Comparison of ENCODE assay signal across 24 mouse cellular contexts in the genomic region with DNA sequence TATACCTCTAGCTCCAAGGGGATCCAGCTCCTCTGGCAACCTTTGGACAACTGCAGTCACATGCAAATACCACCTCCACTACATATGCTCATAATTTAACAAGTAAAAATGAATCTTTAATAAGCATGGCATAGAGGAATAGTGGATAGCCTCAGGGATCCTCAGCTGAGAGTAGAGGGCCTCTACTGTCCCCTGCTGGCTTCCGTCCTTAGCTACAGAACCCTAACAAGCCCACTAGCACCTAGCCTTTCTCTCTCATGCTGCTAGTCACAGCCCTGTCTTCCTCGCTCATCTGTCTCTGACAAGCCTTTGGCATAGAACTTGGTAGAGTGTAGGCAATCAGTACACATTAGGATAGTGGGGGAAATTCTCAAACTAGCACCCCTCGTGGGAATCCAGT. TPM values are rescaled to one million over a fixed set of nuclear protein-coding genes. Genes with fewer than 3 reads are reported as not detected.
DNase-seq lines count a peak whose midpoint lies in the region; ATAC-seq and TF ChIP-seq lines count a peak whose summit lies in the region.
"Had no signal": no experiment of that assay in that cellular context is flagged by ENCODE, and none has a peak within 500 bp of the region (broad histone marks: within the 10 kb centered on the region; RNA-seq: fewer than 3 reads in every experiment).

No protein-coding gene starts in this region.

- no peaks in the 10 kb centered on the region for H3K36me3 ChIP-seq in liver, postnatal 0 days (replicated peaks; ENCODE audit: insufficient read depth, low read length)
- H3K36me3 ChIP-seq in liver, embryonic 12.5 days: no peaks in the 10 kb centered on the region
- H3K36me3 ChIP-seq: embryonic facial prominence, embryonic 15.5 days; limb, embryonic 13.5 days; neural tube, embryonic 12.5 days had no signal

- no peak overlapping the region for H3K4me3 ChIP-seq in gastrocnemius, adult 2 months
- H3K4me3 ChIP-seq in liver, postnatal 0 days (ENCODE audit: low read depth, low read length): no peak overlapping the region
- H3K4me3 ChIP-seq in liver, embryonic 12.5 days: no peak overlapping the region
- H3K4me3 ChIP-seq: embryonic facial prominence, embryonic 15.5 days; limb, embryonic 13.5 days; neural tube, embryonic 12.5 days had no signal

- ATAC-seq in liver, postnatal 0 days: no peak
- no peak for ATAC-seq in liver, embryonic 12.5 days
- ATAC-seq: activated CD4-positive, CD25-positive, alpha-beta regulatory T cell, adult 4 months had no signal

- H3K27me3 ChIP-seq in liver, postnatal 0 days (ENCODE audit: insufficient read depth, low read length): no peaks in the 10 kb centered on the region
- peaks cover 21% of the 10 kb centered on the region for H3K27me3 ChIP-seq in liver, embryonic 12.5 days (replicated peaks)
- H3K27me3 ChIP-seq: limb, embryonic 13.5 days; neural tube, embryonic 12.5 days had no signal

- DNase-seq in gastrocnemius, adult 2 months: no peak
- no peak for DNase-seq in gastrocnemius, postnatal 4 days (ENCODE audit: low spot score in 2 of 2)
- no peak for DNase-seq in liver, postnatal 0 days
- peak; percentile 16 for DNase-seq in A20 (ENCODE audit: low read depth, low spot score)
- no peak for DNase-seq in brain, embryonic 14.5 days (ENCODE audit: low read depth)
- no peak for DNase-seq in left cerebral cortex, adult 8-10 months (ENCODE audit: low spot score in 2 of 2)
- DNase-seq in heart, adult 11 months: no peak
- DNase-seq: adrenal gland, postnatal 10 days; cerebellum, adult 11-12 months; cerebellum, postnatal 25 days; gastrocnemius, postnatal 10 days; kidney, postnatal 4 days; lung, postnatal 4 days; spleen, adult 18-20 months had no signal

- no peak for TF ChIP-seq POLR2A in brain, embryonic 14.5 days (IDR thresholded peaks at IDR 0.05; ENCODE audit: borderline replicate concordance, extremely low read depth, insufficient read depth, insufficient read length, poor library complexity, severe bottlenecking)

- no peak overlapping the region for H3K9ac ChIP-seq in liver, postnatal 0 days (replicated peaks)
- H3K9ac ChIP-seq in liver, embryonic 12.5 days: no peak overlapping the region
- H3K9ac ChIP-seq: embryonic facial prominence, embryonic 15.5 days; limb, embryonic 13.5 days; neural tube, embryonic 12.5 days had no signal

- H3K27ac ChIP-seq in gastrocnemius, adult 2 months: no peak overlapping the region
- H3K27ac ChIP-seq in liver, postnatal 0 days (ENCODE audit: low read depth): no peak overlapping the region
- no peak overlapping the region for H3K27ac ChIP-seq in liver, embryonic 12.5 days
- H3K27ac ChIP-seq: embryonic facial prominence, embryonic 15.5 days; limb, embryonic 13.5 days; neural tube, embryonic 12.5 days had no signal

- H3K4me1 ChIP-seq in liver, postnatal 0 days (ENCODE audit: insufficient read depth): peaks cover 15% of the 10 kb centered on the region
- no peaks in the 10 kb centered on the region for H3K4me1 ChIP-seq in liver, embryonic 12.5 days
- H3K4me1 ChIP-seq: embryonic facial prominence, embryonic 15.5 days; limb, embryonic 13.5 days; neural tube, embryonic 12.5 days had no signal

- 66% methylated on average over 3 of the region's 3 CpGs for WGBS in liver, postnatal 0 days (ENCODE audit: insufficient replicate concordance)
- WGBS in liver, embryonic 12.5 days (ENCODE audit: insufficient replicate concordance): 56% methylated on average over 3 of the region's 3 CpGs

- no peak overlapping the region for H3K4me2 ChIP-seq in liver, postnatal 0 days (ENCODE audit: low read depth, low read length)
- no peak overlapping the region for H3K4me2 ChIP-seq in liver, embryonic 12.5 days
- H3K4me2 ChIP-seq: embryonic facial prominence, embryonic 15.5 days; limb, embryonic 13.5 days; neural tube, embryonic 12.5 days had no signal

- TF ChIP-seq CTCF in gastrocnemius, adult 2 months (IDR thresholded peaks at IDR 0.05): peak; percentile 20; the same call in 1 of the 2 replicates
- TF ChIP-seq CTCF in liver, postnatal 0 days (IDR thresholded peaks at IDR 0.05; ENCODE audit: low read depth): peak; percentile 43
- TF ChIP-seq CTCF in brain, embryonic 14.5 days (IDR thresholded peaks at IDR 0.05; ENCODE audit: borderline replicate concordance, extremely low read depth, insufficient read depth, insufficient read length): peak; percentile 21; the same call in 1 of the 2 replicates

- intact Hi-C loops in gastrocnemius, adult 2 months (cut with DNase I): no loop called here

- H3K9me3 ChIP-seq in liver, postnatal 0 days (ENCODE audit: low read length): no peaks in the 10 kb centered on the region
- no peaks in the 10 kb centered on the region for H3K9me3 ChIP-seq in liver, embryonic 12.5 days (replicated peaks)
- H3K9me3 ChIP-seq: embryonic facial prominence, embryonic 15.5 days; limb, embryonic 13.5 days; neural tube, embryonic 12.5 days had no signal

- TF ChIP-seq EP300 in liver, postnatal 0 days (IDR thresholded peaks at IDR 0.05; ENCODE audit: low read depth): no peak

RNA-seq across cellular contexts. Expression of a gene that starts 11.8 kb away (rescaled TPM):
- total RNA-seq in gastrocnemius, adult 2 months (2021): under 1 TPM; 0.64 to 0.66 TPM
- total RNA-seq in gastrocnemius, postnatal 4 days (2021): under 1 TPM; 0.54 to 0.57 TPM
- 0.68 and 0.73 TPM in 2 replicates for polyA plus RNA-seq in liver, postnatal 0 days (2015; fragmentation: Nextera tagmentation; extraction: Ambion mirVana)
- 0.12 TPM in 1 of 2 replicates, not detected in the other for polyA plus RNA-seq in liver, embryonic 12.5 days (2016; fragmentation: Nextera tagmentation; extraction: Ambion mirVana)
- polyA plus RNA-seq in brain, embryonic 14.5 days (2012; rRNA removed): 0.09 and 0.10 TPM in 2 replicates
- total RNA-seq in left cerebral cortex, adult 8-10 months (2022): 1 to 10 TPM in 2 of 4 experiments, under 1 TPM in 1, not detected in 1; 0.74 to 1.5 (median 1.4) TPM
- total RNA-seq: heart, adult 8-10 months; layer of hippocampus, postnatal 10 days had no signal
- polyA plus RNA-seq: C2C12; kidney, embryonic 14.5 days had no signal

RNA-seq across cellular contexts. Expression of a gene that starts 26.8 kb away (rescaled TPM):
- 1 to 10 TPM; 1.9 to 2.0 TPM for total RNA-seq in gastrocnemius, adult 2 months (2021)
- 1 to 10 TPM; 1.9 to 2.0 TPM for total RNA-seq in gastrocnemius, postnatal 4 days (2021)
- 0.06 and 0.09 TPM in 2 replicates for polyA plus RNA-seq in liver, postnatal 0 days (2015; fragmentation: Nextera tagmentation; extraction: Ambion mirVana)
- polyA plus RNA-seq in liver, embryonic 12.5 days (2016; fragmentation: Nextera tagmentation; extraction: Ambion mirVana): 0.70 and 0.90 TPM in 2 replicates
- polyA plus RNA-seq in brain, embryonic 14.5 days (2012; rRNA removed): 7.1 and 8.9 TPM in 2 replicates
- total RNA-seq in left cerebral cortex, adult 8-10 months (2022): 100 to 1,000 TPM; 265 to 287 (median 277) TPM
- total RNA-seq: hematopoietic stem cell, adult 5-6 weeks had no signal
- polyA plus RNA-seq: C2C12 had no signal

RNA-seq across cellular contexts. Expression of a gene that starts 35.8 kb away (rescaled TPM):
- total RNA-seq in gastrocnemius, adult 2 months (2021): 1 to 10 TPM; 1.7 to 2.0 TPM
- total RNA-seq in gastrocnemius, postnatal 4 days (2021): 1 to 10 TPM in 1 of 2 experiments, under 1 TPM in 1; 0.93 to 1.3 TPM
- 0.99 and 1.4 TPM in 2 replicates for polyA plus RNA-seq in liver, postnatal 0 days (2015; fragmentation: Nextera tagmentation; extraction: Ambion mirVana)
- polyA plus RNA-seq in liver, embryonic 12.5 days (2016; fragmentation: Nextera tagmentation; extraction: Ambion mirVana): 0.63 and 1.1 TPM in 2 replicates
- polyA plus RNA-seq in brain, embryonic 14.5 days (2012; rRNA removed): 0.86 and 1.7 TPM in 2 replicates
- 1 to 10 TPM; 4.0 to 5.7 (median 5.0) TPM for total RNA-seq in left cerebral cortex, adult 8-10 months (2022)

RNA-seq across cellular contexts. Expression of a gene that starts 47.4 kb away (rescaled TPM):
- 100 to 1,000 TPM; 201 to 246 TPM for total RNA-seq in gastrocnemius, adult 2 months (2021)
- total RNA-seq in gastrocnemius, postnatal 4 days (2021): 10 to 100 TPM; 23.5 to 26.0 TPM
- polyA plus RNA-seq in liver, postnatal 0 days (2015; fragmentation: Nextera tagmentation; extraction: Ambion mirVana): 0.73 and 0.82 TPM in 2 replicates
- 0.25 and 0.33 TPM in 2 replicates for polyA plus RNA-seq in liver, embryonic 12.5 days (2016; fragmentation: Nextera tagmentation; extraction: Ambion mirVana)
- 0.16 and 0.23 TPM in 2 replicates for polyA plus RNA-seq in brain, embryonic 14.5 days (2012; rRNA removed)
- 100 to 1,000 TPM; 160 to 218 (median 183) TPM for total RNA-seq in left cerebral cortex, adult 8-10 months (2022)
- total RNA-seq: hematopoietic stem cell, adult 5-6 weeks had no signal
- polyA plus RNA-seq: activated CD4-positive, CD25-positive, alpha-beta regulatory T cell, adult 4 months had no signal

RNA-seq across cellular contexts. Expression of a gene that starts 51.2 kb away (rescaled TPM):
- under 1 TPM; 0.31 TPM for total RNA-seq in gastrocnemius, adult 2 months (2021)
- under 1 TPM in 1 of 2 experiments, not detected in 1; 0.31 TPM for total RNA-seq in gastrocnemius, postnatal 4 days (2021)
- polyA plus RNA-seq in liver, postnatal 0 days (2015; fragmentation: Nextera tagmentation; extraction: Ambion mirVana): 13.7 and 15.7 TPM in 2 replicates
- polyA plus RNA-seq in liver, embryonic 12.5 days (2016; fragmentation: Nextera tagmentation; extraction: Ambion mirVana): 3.9 and 4.9 TPM in 2 replicates
- polyA plus RNA-seq in brain, embryonic 14.5 days (2012; rRNA removed): 1.6 and 1.7 TPM in 2 replicates
- total RNA-seq in left cerebral cortex, adult 8-10 months (2022): 1 to 10 TPM; 1.4 to 1.8 (median 1.6) TPM
- polyA plus RNA-seq: activated CD4-positive, CD25-positive, alpha-beta regulatory T cell, adult 4 months; C2C12 had no signal

Comparison
In these comparisons a context has a peak if more than half of its experiments do, and no peak if none do; other contexts are left out.
1. RNA of a gene that starts 26.8 kb away (total RNA-seq): 265 to 287 TPM in left cerebral cortex, adult 8-10 months; 1.9 to 2.0 TPM in gastrocnemius, postnatal 4 days and 1.9 to 2.0 TPM in gastrocnemius, adult 2 months; every median in the first group is over 10 times any median in the second.
2. Peak in every context shown above with its lines, with median percentiles within 50 percentile points of each other: CTCF ChIP-seq.